Mouse (Mus musculus): ENCODE measurements at regions not wholly inside any gene's neighbourhood (a gene's known extent, or its start where the extent isn't known, plus 50 kb on each side); places are given as distances from the start of the nearest gene placed in this dataset.

DNA sequence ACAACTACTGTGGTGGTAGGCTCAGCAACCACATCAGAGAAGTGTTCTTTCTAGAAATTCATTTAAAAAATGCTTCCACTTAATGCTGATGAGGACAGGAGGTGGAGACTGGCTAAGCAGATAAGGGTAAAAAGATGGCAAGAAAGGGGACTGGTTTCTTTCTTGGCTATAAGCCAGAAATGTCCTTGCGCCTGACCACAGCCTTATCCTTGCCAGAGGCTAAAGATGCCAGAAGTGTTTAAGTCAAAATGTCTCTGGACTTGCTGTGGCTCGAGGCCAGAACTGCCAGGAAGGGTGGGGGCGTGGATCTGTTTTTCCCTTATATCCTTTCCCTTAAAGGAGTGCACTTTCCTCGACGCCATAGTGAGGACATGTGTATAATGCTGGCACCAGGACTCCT lies 133.7 kb downstream of the Drd1 start:
- TF ChIP-seq POLR2A (IDR thresholded peaks at IDR 0.05; ENCODE audit: insufficient read depth, low read depth, low read length) (no peak), CTCF (IDR thresholded peaks at IDR 0.05) (no peak), EP300 (IDR thresholded peaks at IDR 0.05; ENCODE audit: insufficient read depth, low read depth, low read length) (no peak)

Measured in heart, adult 2 months (tissue).